Mouse (Mus musculus) embryonic facial prominence, embryonic 11.5 days (tissue): ENCODE results near the gene Lgr4. TPM values are rescaled to one million over a fixed set of nuclear protein-coding genes. Genes with fewer than 3 reads are reported as not detected.
A peak's percentile ranks its signal among the peaks of the same experiment; 100 is the strongest.
"Not testable (repeated sequence)": the region's sequence is repeated elsewhere in the genome, so short reads cannot be mapped to it uniquely, and the experiment has no call there.

ENCODE experiments used
- ATAC-seq: fragments of 200-750 bp; cut with Nextera tagmentation; replicated peaks from 2 replicates; pipeline ENCODE4 v1.8.0; 2017; ENCODE audit warnings: low read depth; ENCODE audit not compliant: insufficient number of reproducible peaks, low FRiP score, low TSS enrichment
- DNase-seq: peaks from one replicate; pipeline ENCODE4 v3.0.0-alpha.2; 2015; ENCODE audit warnings: low spot score
- H3K27ac ChIP-seq: fragments of 300-500 bp; sonication (generic); replicated peaks from 2 replicates; pipeline ENCODE4 v1.5.1; 2014; ENCODE audit warnings: mild to moderate bottlenecking, low read depth, low read length, control low read depth
- H3K27me3 ChIP-seq: fragments of 300-500 bp; sonication (generic); 2 replicates; pipeline ENCODE4 v1.6.1; 2014; ENCODE audit warnings: mild to moderate bottlenecking, low read length, moderate library complexity, mixed read lengths; ENCODE audit not compliant: control insufficient read depth, insufficient read depth
- H3K36me3 ChIP-seq: fragments of 300-500 bp; sonication (generic); replicated peaks from 2 replicates; pipeline ENCODE4 v1.6.1; 2014; ENCODE audit warnings: low read depth, mild to moderate bottlenecking, low read length, moderate library complexity, mixed read lengths; ENCODE audit not compliant: control insufficient read depth, insufficient read depth
- H3K4me1 ChIP-seq: fragments of 300-500 bp; sonication (generic); 2 replicates; pipeline ENCODE4 v1.6.1; 2014; ENCODE audit warnings: low read length, mixed read lengths; ENCODE audit not compliant: control insufficient read depth, insufficient read depth
- H3K4me2 ChIP-seq: fragments of 300-500 bp; sonication (generic); 2 replicates; pipeline ENCODE4 v1.6.1; 2014; ENCODE audit warnings: low read depth, mild to moderate bottlenecking, control low read depth, low read length, moderate library complexity
- H3K4me3 ChIP-seq: fragments of 300-500 bp; sonication (generic); 2 replicates; pipeline ENCODE4 v1.5.1; 2014; ENCODE audit warnings: low read depth, low read length, control low read depth
- H3K9ac ChIP-seq: fragments of 300-500 bp; sonication (generic); replicated peaks from 2 replicates; pipeline ENCODE4 v1.6.1; 2014; ENCODE audit warnings: mild to moderate bottlenecking, control low read depth, low read length
- H3K9me3 ChIP-seq: fragments of 300-500 bp; sonication (generic); replicated peaks from 2 replicates; pipeline ENCODE4 v1.6.1; 2016; ENCODE audit warnings: mild to moderate bottlenecking, low read length, inconsistent platforms, mixed read lengths; ENCODE audit not compliant: control insufficient read depth
- WGBS: fragments of 180-500 bp; shearing (Covaris S2); extraction: QIAGEN DNeasy Blood & Tissue Kit; methylation state at CpG from one replicate; pipeline ENCODE4 v1.1.7; 2014; 5-methylcytosine and 5-hydroxymethylcytosine counted together
- polyA plus RNA-seq: library from polyadenylated mRNA; unstranded; fragments of >200 nt; fragmentation: Nextera tagmentation; extraction: Ambion mirVana; gene quantifications from 2 replicates; pipeline ENCODE4 v1.2.1, GENCODE M21; 2014

Lgr4 gene
- 17.2 and 20.9 TPM in 2 replicates for polyA plus RNA-seq

GRCm38 (mm10) chr2:109917496-109918413, at the start of gene Lgr4:
Gene Lgr4 (plus strand): TSS chr2:109917647.
- under 1% methylated on average over 91 of the region's 111 CpGs for WGBS
- Histone ChIP-seq H3K27me3 (no peaks in the 10 kb centered on the region), H3K27ac (peak within 1 kb of the TSS; percentile 95)

GRCm38 (mm10) chr2:109879429-109879828, 38.0 kb upstream of the Lgr4 start:
- H3K27me3 ChIP-seq, H3K27ac ChIP-seq: not testable (repeated sequence)
- 82% methylated on average over 4 of the region's 4 CpGs for WGBS

More at GRCm38 (mm10) chr2:109917496-109918413, at the start of gene Lgr4:
- peak within 1 kb of the TSS; percentile 93 for H3K4me3 ChIP-seq
- peak within 1 kb of the TSS; percentile 63 for H3K4me2 ChIP-seq
- H3K9ac ChIP-seq, result peak within 1 kb of the TSS; percentile 86
- H3K9me3 ChIP-seq, result no peaks in the 10 kb centered on the region
- H3K36me3 ChIP-seq, result no peaks in the 10 kb centered on the region
- DNase-seq, result peak; percentile 97
- no peaks in the 10 kb centered on the region for H3K4me1 ChIP-seq
- peak; percentile 98 for ATAC-seq

GRCm38 (mm10) chr2:109881111-109881510, 36.3 kb upstream of the Lgr4 start:
- ATAC-seq (no peak), DNase-seq (no peak)
- Histone ChIP-seq H3K36me3 (no peaks in the 10 kb centered on the region), H3K4me2 (no peak overlapping the region), H3K9me3 (no peaks in the 10 kb centered on the region), H3K4me1 (no peaks in the 10 kb centered on the region), H3K9ac (no peak overlapping the region), H3K27me3 (no peaks in the 10 kb centered on the region), H3K27ac (no peak overlapping the region), H3K4me3 (no peak overlapping the region)
- 52% methylated on average over 2 of the region's 2 CpGs for WGBS

More at GRCm38 (mm10) chr2:109879429-109879828, 38.0 kb upstream of the Lgr4 start:
- ATAC-seq, H3K9me3 ChIP-seq, H3K4me1 ChIP-seq, H3K4me3 ChIP-seq, DNase-seq, H3K4me2 ChIP-seq, H3K36me3 ChIP-seq, H3K9ac ChIP-seq: not testable (repeated sequence)

- no peaks in the 10 kb centered on the region for H3K27me3 ChIP-seq
- ATAC-seq (no peak), DNase-seq (no peak)
- H3K36me3 ChIP-seq, result no peaks in the 10 kb centered on the region
- no peak overlapping the region for H3K9ac ChIP-seq
- no peaks in the 10 kb centered on the region for H3K4me1 ChIP-seq
- WGBS, result 57% methylated on average over 1 of the region's 1 CpGs
- no peak overlapping the region for H3K4me3 ChIP-seq
- no peak overlapping the region for H3K4me2 ChIP-seq
- H3K9me3 ChIP-seq, result no peaks in the 10 kb centered on the region
- no peak overlapping the region for H3K27ac ChIP-seq
Measured at GRCm38 (mm10) chr2:109881625-109882024, 35.8 kb upstream of the Lgr4 start.

GRCm38 (mm10) chr2:109884106-109884505, 33.3 kb upstream of the Lgr4 start:
- ATAC-seq (no peak), DNase-seq (no peak)
- H3K4me2 ChIP-seq, result no peak overlapping the region
- H3K9me3 ChIP-seq, result no peaks in the 10 kb centered on the region
- WGBS, result 80% methylated on average over 4 of the region's 4 CpGs
- no peak overlapping the region for H3K4me3 ChIP-seq
- no peak overlapping the region for H3K9ac ChIP-seq
- no peaks in the 10 kb centered on the region for H3K4me1 ChIP-seq
- H3K36me3 ChIP-seq, result no peaks in the 10 kb centered on the region
- no peaks in the 10 kb centered on the region for H3K27me3 ChIP-seq
- H3K27ac ChIP-seq, result no peak overlapping the region

GRCm38 (mm10) chr2:109884507-109884906, 32.9 kb upstream of the Lgr4 start:
- Histone ChIP-seq H3K4me1 (no peaks in the 10 kb centered on the region), H3K36me3 (no peaks in the 10 kb centered on the region), H3K27me3 (no peaks in the 10 kb centered on the region), H3K9ac (no peak overlapping the region), H3K27ac (no peak overlapping the region), H3K9me3 (no peaks in the 10 kb centered on the region), H3K4me2 (no peak overlapping the region), H3K4me3 (no peak overlapping the region)
- WGBS, result 73% methylated on average over 4 of the region's 4 CpGs
- ATAC-seq (no peak), DNase-seq (no peak)

GRCm38 (mm10) chr2:109890068-109890467, 27.4 kb upstream of the Lgr4 start:
- 33% methylated on average over 4 of the region's 4 CpGs for WGBS
- no peak for DNase-seq
- Histone ChIP-seq H3K4me1 (no peaks in the 10 kb centered on the region), H3K4me3 (peak overlapping the region; percentile 88), H3K9ac (no peak overlapping the region), H3K27ac (no peak overlapping the region), H3K4me2 (peak overlapping the region; percentile 29; the same call in 1 of the 2 replicates), H3K36me3 (no peaks in the 10 kb centered on the region; the same call in 1 of the 2 replicates), H3K9me3 (no peaks in the 10 kb centered on the region), H3K27me3 (no peaks in the 10 kb centered on the region)
- no peak for ATAC-seq

- Histone ChIP-seq H3K9me3 (no peaks in the 10 kb centered on the region), H3K9ac (peak within 1 kb of the TSS; percentile 96), H3K4me2 (peak within 1 kb of the TSS; percentile 65), H3K4me1 (no peaks in the 10 kb centered on the region), H3K27me3 (no peaks in the 10 kb centered on the region), H3K27ac (peak within 1 kb of the TSS; percentile 74), H3K4me3 (peak within 1 kb of the TSS; percentile 88), H3K36me3 (no peaks in the 10 kb centered on the region; the same call in 1 of the 2 replicates)
- WGBS, result under 1% methylated on average over 42 of the region's 42 CpGs
- peak; percentile 99 for ATAC-seq
- DNase-seq, result peak; percentile 97
Measured at GRCm38 (mm10) chr2:109890597-109890996, 26.9 kb upstream of the Lgr4 start, which contains the start of gene Lin7c. Gene Lin7c (plus strand): TSS chr2:109890853.
